Mouse (Mus musculus) thymus, postnatal 36 days (tissue): ENCODE data around the gene Gm1979.
A peak's percentile ranks its signal among the peaks of the same experiment; 100 is the strongest.
"Not testable (repeated sequence)": the region's sequence is repeated elsewhere in the genome, so short reads cannot be mapped to it uniquely, and the experiment has no call there.

Experiments
- DNase-seq, 2 experiments: peaks; one replicate each; pipeline ENCODE4 v3.0.0; 2022; ENCODE audit warnings: mixed read lengths in 2 of 2

The Gm1979 gene

GRCm38 (mm10) chr5:26004698-26005097 is at the start of gene Gm1979:
TSS of gene Gm1979 (minus strand) at chr5:26004798.
- DNase-seq, result not testable (repeated sequence)

GRCm38 (mm10) chr5:26039458-26039857 is 34.9 kb upstream of the Gm1979 start, which contains the start of gene Speer4a:
TSS of gene Speer4a (minus strand) at chr5:26039558.
- DNase-seq, result not testable (repeated sequence)

- not testable (repeated sequence) for DNase-seq
These were observed 18.2 kb upstream of the Gm1979 start, which contains the start of gene Gm5862 for GRCm38 (mm10) chr5:26022816-26023215. TSS of gene Gm5862 (minus strand) at chr5:26022916.

GRCm38 (mm10) chr5:26007697-26008096 is 3.1 kb upstream of the Gm1979 start:
- DNase-seq, result not testable (repeated sequence)

- DNase-seq, result peak in 1 of 2 experiments; percentile 3
These were observed 2.5 kb upstream of the Gm1979 start for GRCm38 (mm10) chr5:26006937-26007695.

GRCm38 (mm10) chr5:25988550-25988949 is 16.0 kb downstream of the Gm1979 start, which contains the start of gene Gm21698:
TSS of gene Gm21698 (minus strand) at chr5:25988650.
- not testable (repeated sequence) for DNase-seq

GRCm38 (mm10) chr5:25972563-25972962 is 32.0 kb downstream of the Gm1979 start, which contains the start of gene Gm21680:
TSS of gene Gm21680 (minus strand) at chr5:25972663.
- not testable (repeated sequence) for DNase-seq

GRCm38 (mm10) chr5:25957050-25957449 is 47.5 kb downstream of the Gm1979 start:
- DNase-seq, result not testable (repeated sequence)

- DNase-seq, result not testable (repeated sequence)
These were observed 48.0 kb downstream of the Gm1979 start for GRCm38 (mm10) chr5:25956611-25957010.

GRCm38 (mm10) chr5:25954317-25954716 is 50.3 kb downstream of the Gm1979 start, which contains the start of gene Gm21671:
TSS of gene Gm21671 (minus strand) at chr5:25954417.
- not testable (repeated sequence) for DNase-seq
